Mouse (Mus musculus) forebrain, embryonic 16.5 days (tissue): Measurements from ENCODE around the gene Fryl. TPM values are rescaled to one million over a fixed set of nuclear protein-coding genes. Genes with fewer than 3 reads are reported as not detected.

Source experiments
- ATAC-seq: fragments of 200-750 bp; cut with Nextera tagmentation; 2 replicates; pipeline ENCODE4 v1.8.0; 2017; ENCODE audit warnings: mild to moderate bottlenecking, moderate library complexity
- H3K27ac ChIP-seq: fragments of 300-500 bp; sonication (generic); 2 replicates; pipeline ENCODE4 v1.5.1; 2014; ENCODE audit warnings: low read length, control low read depth
- H3K27me3 ChIP-seq: fragments of 300-500 bp; sonication (generic); replicated peaks from 2 replicates; pipeline ENCODE4 v1.6.1; 2014; ENCODE audit warnings: low read length; ENCODE audit not compliant: control insufficient read depth, insufficient read depth
- H3K36me3 ChIP-seq: fragments of 300-500 bp; sonication (generic); 2 replicates; pipeline ENCODE4 v1.6.1; 2014; ENCODE audit not compliant: control insufficient read depth, insufficient read depth
- H3K4me1 ChIP-seq: fragments of 300-500 bp; sonication (generic); replicated peaks from 2 replicates; pipeline ENCODE4 v1.6.1; 2014; ENCODE audit warnings: low read length; ENCODE audit not compliant: control insufficient read depth, insufficient read depth
- H3K4me2 ChIP-seq: fragments of 300-500 bp; sonication (generic); 2 replicates; pipeline ENCODE4 v1.6.1; 2014; ENCODE audit warnings: mild to moderate bottlenecking, low read length, control low read depth
- H3K4me3 ChIP-seq: fragments of 300-500 bp; sonication (generic); replicated peaks from 2 replicates; pipeline ENCODE4 v1.5.1; 2014; ENCODE audit warnings: mild to moderate bottlenecking, low read length, control low read depth
- H3K9ac ChIP-seq: fragments of 300-500 bp; sonication (generic); replicated peaks from 2 replicates; pipeline ENCODE4 v1.6.1; 2014; ENCODE audit warnings: low read depth, low read length, control low read depth
- H3K9me3 ChIP-seq: fragments of 300-500 bp; sonication (generic); 2 replicates; pipeline ENCODE4 v1.6.1; 2016; ENCODE audit warnings: low read length; ENCODE audit not compliant: control insufficient read depth
- WGBS: fragments of 180-500 bp; shearing (Covaris S2); extraction: QIAGEN DNeasy Blood & Tissue Kit; methylation state at CpG from one replicate; pipeline ENCODE4 v1.1.7; 2014; 5-methylcytosine and 5-hydroxymethylcytosine counted together
- polyA plus RNA-seq: library from polyadenylated mRNA; unstranded; fragments of >200 nt; fragmentation: Nextera tagmentation; extraction: Ambion mirVana; gene quantifications from 2 replicates; pipeline ENCODE4 v1.2.1, GENCODE M21; 2015

The Fryl gene
- polyA plus RNA-seq, 1 experiment from 2014 or later: 50.7 TPM

DNA sequence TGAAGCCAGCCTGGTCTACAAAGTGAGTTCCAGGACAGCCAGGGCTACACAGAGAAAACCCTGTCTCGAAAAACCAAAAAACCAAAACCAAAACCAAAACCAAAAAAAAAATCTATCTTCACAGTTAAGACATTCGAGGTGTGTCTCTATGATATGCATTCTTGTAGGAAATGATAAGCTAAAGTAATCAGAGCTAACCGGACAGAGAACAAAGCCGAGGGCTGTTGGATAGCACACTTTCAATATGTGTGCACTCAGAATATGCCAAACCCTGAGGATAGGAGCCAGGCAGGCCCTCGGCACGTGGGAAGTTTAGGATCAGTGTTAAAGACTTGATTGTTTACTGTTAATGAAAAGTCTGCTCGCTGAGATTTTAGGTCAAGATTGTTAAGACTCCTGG is 58.6 kb downstream of the Fryl start:
- H3K36me3 ChIP-seq: no peaks in the 10 kb centered on the region
- no peak for ATAC-seq
- H3K4me3 ChIP-seq: no peak overlapping the region
- WGBS: 95% methylated on average over 7 of the region's 7 CpGs
- no peaks in the 10 kb centered on the region for H3K4me1 ChIP-seq
- no peaks in the 10 kb centered on the region for H3K9me3 ChIP-seq
- H3K27ac ChIP-seq: no peak overlapping the region
- no peaks in the 10 kb centered on the region for H3K27me3 ChIP-seq
- no peak overlapping the region for H3K4me2 ChIP-seq
- H3K9ac ChIP-seq: no peak overlapping the region

DNA sequence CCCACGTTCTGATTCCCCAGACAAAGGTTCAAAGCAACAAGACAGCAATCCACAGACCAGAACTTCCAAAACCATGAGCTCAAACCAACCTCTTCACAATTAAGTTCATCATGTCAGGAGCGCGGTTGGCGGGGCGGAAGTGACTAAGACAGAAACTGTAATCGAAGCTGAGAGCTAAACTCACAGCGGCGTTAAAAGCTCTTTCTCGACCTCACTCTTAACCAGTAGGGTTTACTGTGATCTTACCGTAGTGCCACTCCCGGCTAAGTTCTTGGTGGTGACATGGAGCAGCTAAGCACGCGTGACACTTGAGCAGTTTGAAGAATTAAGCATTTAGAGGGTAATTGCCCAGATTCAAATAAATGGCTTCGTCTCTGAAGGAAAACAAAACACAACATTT is 61.7 kb downstream of the Fryl start:
- Histone ChIP-seq H3K27me3 (no peaks in the 10 kb centered on the region), H3K9me3 (no peaks in the 10 kb centered on the region), H3K4me3 (no peak overlapping the region), H3K4me1 (no peaks in the 10 kb centered on the region), H3K4me2 (no peak overlapping the region), H3K27ac (no peak overlapping the region), H3K36me3 (no peaks in the 10 kb centered on the region), H3K9ac (no peak overlapping the region)
- 89% methylated on average over 14 of the region's 14 CpGs for WGBS
- no peak for ATAC-seq

DNA sequence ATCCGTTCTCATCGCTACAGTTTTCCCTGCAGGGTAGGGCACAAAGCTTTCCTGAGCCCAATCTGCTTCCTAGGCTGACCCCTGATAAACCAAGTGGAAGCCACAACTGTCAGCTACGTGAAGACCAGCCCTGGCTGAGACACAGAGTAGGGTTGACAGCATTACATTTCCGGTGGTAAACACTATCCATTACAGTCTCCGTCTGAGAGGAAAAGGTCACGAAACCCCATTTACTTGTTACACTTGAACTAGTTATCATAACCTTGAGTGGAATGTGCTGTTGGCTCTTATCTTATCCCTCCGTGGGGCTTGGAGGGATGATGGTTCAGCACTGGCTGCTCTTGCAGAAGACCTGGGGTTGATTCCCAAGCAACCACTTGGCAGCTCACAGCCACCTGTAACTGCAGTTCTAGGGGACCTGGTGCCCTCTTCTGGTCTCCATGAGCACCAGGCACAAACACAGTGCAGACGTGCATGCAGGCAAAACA is 62.3 kb downstream of the Fryl start:
- Histone ChIP-seq H3K36me3 (no peaks in the 10 kb centered on the region), H3K27me3 (no peaks in the 10 kb centered on the region), H3K4me3 (no peak overlapping the region), H3K9ac (no peak overlapping the region), H3K4me1 (no peaks in the 10 kb centered on the region), H3K27ac (no peak overlapping the region), H3K9me3 (no peaks in the 10 kb centered on the region), H3K4me2 (no peak overlapping the region)
- 88% methylated on average over 8 of the region's 8 CpGs for WGBS
- ATAC-seq: no peak

DNA sequence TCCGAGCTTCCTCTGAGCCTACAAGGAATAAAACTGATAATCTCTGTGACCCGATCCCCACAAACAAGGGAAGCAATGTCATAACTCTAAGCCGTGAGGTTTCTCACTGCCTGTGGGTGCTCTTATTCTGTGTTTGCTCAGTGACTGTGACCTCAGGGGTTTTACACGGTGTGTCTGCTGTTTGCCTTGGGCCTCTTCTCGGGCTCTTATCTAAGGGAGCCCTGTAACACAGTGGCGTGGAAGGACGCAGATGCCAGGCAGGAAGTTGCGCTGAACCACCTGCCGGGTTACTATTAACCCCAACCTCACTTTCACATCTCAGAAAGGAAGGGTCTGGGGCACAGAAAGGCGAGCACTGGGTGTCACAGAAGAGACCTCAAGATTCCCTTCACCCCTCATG is 62.8 kb downstream of the Fryl start:
- Histone ChIP-seq H3K9ac (no peak overlapping the region), H3K36me3 (no peaks in the 10 kb centered on the region), H3K27me3 (no peaks in the 10 kb centered on the region), H3K4me1 (no peaks in the 10 kb centered on the region), H3K4me3 (no peak overlapping the region), H3K27ac (no peak overlapping the region), H3K4me2 (no peak overlapping the region), H3K9me3 (no peaks in the 10 kb centered on the region)
- no peak for ATAC-seq
- 85% methylated on average over 10 of the region's 10 CpGs for WGBS

DNA sequence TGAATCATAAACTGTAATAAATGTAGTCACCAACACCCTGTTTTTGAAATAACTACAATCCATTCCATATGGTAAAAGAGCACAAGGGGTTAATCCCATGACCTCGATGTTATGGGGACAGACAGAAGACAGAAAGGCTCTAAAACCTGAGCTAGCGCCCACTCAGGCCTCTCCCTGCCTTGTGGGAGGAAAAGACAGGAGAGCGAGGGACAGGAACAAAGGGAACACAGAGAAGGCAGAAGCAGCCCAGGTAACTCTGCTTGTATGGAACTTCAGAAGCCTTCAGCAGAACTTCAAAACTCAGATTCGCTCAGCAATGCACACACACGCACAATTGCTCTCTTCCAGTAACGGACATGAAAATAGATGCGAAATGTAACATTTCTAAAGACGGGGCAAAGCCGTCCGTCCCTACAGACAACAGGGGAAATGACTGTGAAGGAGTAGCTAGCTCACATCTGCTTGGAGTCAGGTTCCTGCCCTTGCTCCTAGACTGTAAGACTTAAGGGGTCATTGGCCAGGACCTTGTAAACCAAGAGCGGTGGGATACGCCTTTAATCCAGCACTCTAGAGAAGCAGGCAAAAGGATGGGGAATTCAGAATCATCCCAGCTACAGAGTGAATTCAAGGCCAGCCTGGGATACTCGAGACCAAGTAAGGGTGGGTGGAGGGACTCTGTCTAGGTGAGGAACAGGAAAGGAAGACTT is 63.4 kb downstream of the Fryl start:
- Histone ChIP-seq H3K4me1 (no peaks in the 10 kb centered on the region), H3K4me2 (no peak overlapping the region), H3K9me3 (no peaks in the 10 kb centered on the region), H3K27ac (no peak overlapping the region), H3K4me3 (no peak overlapping the region), H3K27me3 (no peaks in the 10 kb centered on the region), H3K36me3 (no peaks in the 10 kb centered on the region), H3K9ac (no peak overlapping the region)
- no peak for ATAC-seq
- WGBS: 91% methylated on average over 13 of the region's 13 CpGs

DNA sequence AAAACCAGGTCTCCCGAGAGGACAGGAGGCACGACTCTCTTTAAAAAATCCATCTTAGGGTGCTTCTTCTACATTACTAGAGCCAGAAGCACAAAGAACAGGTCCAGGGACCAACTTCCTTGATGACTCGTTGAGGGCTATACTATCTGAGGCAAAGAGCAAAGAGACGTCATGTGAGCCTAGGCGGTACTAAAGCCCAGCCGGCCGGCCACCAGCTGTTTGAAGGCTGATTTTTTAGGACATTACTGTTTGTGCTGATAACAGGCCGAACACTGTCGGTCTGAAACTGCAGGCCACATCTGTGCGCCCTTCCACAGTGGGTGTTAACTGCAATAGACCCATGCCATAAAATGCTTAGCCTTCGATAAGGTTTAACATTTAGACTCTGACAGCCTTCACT is 64.7 kb downstream of the Fryl start:
- Histone ChIP-seq H3K4me1 (no peaks in the 10 kb centered on the region), H3K4me2 (no peak overlapping the region), H3K9me3 (no peaks in the 10 kb centered on the region), H3K27me3 (no peaks in the 10 kb centered on the region), H3K36me3 (no peaks in the 10 kb centered on the region), H3K27ac (no peak overlapping the region), H3K9ac (no peak overlapping the region), H3K4me3 (no peak overlapping the region)
- ATAC-seq: no peak
- WGBS: 88% methylated on average over 11 of the region's 11 CpGs

DNA sequence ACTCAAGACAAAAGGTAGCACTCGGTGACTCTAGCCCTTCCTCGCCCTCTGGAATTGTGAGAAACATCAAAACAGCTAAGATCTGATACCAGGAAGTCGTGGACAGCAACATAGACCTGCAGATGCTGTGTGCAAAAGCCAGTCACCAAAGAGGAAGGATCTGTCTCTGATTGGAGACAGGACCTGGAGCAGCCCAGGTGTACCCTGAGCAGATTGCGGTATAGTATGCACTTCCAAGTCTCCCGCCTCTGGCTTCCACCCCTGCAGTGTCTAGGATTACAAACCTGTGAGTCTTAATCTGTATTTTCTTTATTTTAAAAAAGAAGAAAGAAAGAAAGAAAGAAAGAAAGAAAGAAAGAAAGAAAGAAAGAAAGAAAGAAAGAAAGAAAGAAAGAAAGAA is 66.3 kb downstream of the Fryl start:
- no peak for ATAC-seq
- WGBS: 80% methylated on average over 5 of the region's 5 CpGs

DNA sequence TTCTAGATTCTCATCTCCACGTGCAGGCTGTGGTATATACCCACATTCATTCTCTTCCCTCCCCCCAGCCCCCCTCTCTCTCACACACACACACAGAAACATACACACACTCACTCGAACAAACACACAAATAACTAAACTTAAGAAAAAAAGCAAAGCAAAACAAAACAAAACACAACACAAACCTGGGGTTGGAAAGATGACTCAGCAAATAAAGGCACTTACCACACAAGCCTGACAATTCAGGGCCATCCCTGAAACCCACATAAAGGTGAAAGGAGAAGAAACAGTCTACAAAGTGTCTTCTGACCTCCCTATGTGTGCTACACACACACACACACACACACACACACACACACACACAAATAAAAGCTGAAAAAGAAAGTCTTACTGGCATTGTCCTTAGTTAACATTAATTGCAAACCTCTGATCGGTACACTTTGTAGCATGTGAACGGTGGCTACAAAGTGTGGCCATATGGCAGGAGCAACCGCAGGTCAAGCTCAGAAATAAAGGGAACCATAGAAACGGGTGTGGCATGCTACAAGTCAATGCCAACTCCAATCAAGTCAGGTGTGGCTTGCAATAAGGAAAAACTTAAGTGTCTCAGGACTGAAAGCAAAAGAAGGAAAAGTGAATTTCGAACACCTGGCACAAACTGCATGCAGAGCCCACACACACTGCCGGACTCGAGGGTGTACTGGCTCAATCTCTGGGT is 66.8 kb downstream of the Fryl start:
- no peak for ATAC-seq
- 72% methylated on average over 9 of the region's 9 CpGs for WGBS
- no peak overlapping the region for H3K4me3 ChIP-seq
- H3K9me3 ChIP-seq: no peaks in the 10 kb centered on the region
- no peak overlapping the region for H3K27ac ChIP-seq
- H3K9ac ChIP-seq: no peak overlapping the region
- no peaks in the 10 kb centered on the region for H3K27me3 ChIP-seq
- no peaks in the 10 kb centered on the region for H3K4me1 ChIP-seq
- no peak overlapping the region for H3K4me2 ChIP-seq
- H3K36me3 ChIP-seq: no peaks in the 10 kb centered on the region

More for the DNA sequence above, 66.3 kb downstream of the Fryl start:
- Histone ChIP-seq H3K27me3 (no peaks in the 10 kb centered on the region), H3K9me3 (no peaks in the 10 kb centered on the region), H3K36me3 (no peaks in the 10 kb centered on the region), H3K27ac (no peak overlapping the region), H3K4me2 (no peak overlapping the region), H3K9ac (no peak overlapping the region), H3K4me1 (no peaks in the 10 kb centered on the region), H3K4me3 (no peak overlapping the region)

DNA sequence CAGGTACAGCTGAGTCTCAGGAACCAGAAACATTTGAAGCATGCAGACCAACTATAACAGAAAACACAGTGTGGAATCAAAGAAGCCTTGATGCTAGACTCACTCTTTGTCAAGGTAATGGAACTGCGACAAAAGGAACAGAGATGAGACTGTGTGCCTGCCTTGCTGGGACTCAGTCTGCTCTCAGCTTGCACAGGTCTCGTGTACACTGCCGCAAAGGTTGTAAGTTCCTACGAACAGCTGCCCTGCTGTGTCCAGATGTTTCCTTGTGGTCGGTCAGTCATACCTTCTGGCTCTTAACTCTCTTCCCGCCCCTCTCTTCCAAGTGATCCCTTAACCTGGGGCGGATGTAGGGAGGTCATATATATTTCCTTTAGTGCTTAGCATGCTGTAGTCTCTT is 67.8 kb downstream of the Fryl start:
- Histone ChIP-seq H3K4me2 (no peak overlapping the region), H3K36me3 (no peaks in the 10 kb centered on the region), H3K27me3 (no peaks in the 10 kb centered on the region), H3K27ac (no peak overlapping the region), H3K9ac (no peak overlapping the region), H3K4me1 (no peaks in the 10 kb centered on the region), H3K9me3 (no peaks in the 10 kb centered on the region), H3K4me3 (no peak overlapping the region)
- ATAC-seq: no peak
- WGBS: 84% methylated on average over 7 of the region's 7 CpGs
